Mouse (Mus musculus) heart, adult 10 weeks (tissue): ENCODE results near the gene Matk. TPM values are rescaled to one million over a fixed set of nuclear protein-coding genes. Genes with fewer than 3 reads are reported as not detected.

Experiments
- polyA plus RNA-seq: library from polyadenylated mRNA; stranded (reverse); fragments of 350-450 nt; fragmentation: Illumina TruSeq; extraction: RNeasy Lipid Tissue Mini Kit (QIAGEN cat#74804); gene quantifications from one replicate; pipeline ENCODE4 v1.2.3, GENCODE M21; 2014; ENCODE audit warnings: low read depth, low replicate concordance

Gene Matk
- polyA plus RNA-seq = 0.47 TPM

GRCm38 (mm10) chr10:81252424-81253419 lies at the start of gene Matk:
Matk (plus strand) TSS chr10:81252935.

DNA sequence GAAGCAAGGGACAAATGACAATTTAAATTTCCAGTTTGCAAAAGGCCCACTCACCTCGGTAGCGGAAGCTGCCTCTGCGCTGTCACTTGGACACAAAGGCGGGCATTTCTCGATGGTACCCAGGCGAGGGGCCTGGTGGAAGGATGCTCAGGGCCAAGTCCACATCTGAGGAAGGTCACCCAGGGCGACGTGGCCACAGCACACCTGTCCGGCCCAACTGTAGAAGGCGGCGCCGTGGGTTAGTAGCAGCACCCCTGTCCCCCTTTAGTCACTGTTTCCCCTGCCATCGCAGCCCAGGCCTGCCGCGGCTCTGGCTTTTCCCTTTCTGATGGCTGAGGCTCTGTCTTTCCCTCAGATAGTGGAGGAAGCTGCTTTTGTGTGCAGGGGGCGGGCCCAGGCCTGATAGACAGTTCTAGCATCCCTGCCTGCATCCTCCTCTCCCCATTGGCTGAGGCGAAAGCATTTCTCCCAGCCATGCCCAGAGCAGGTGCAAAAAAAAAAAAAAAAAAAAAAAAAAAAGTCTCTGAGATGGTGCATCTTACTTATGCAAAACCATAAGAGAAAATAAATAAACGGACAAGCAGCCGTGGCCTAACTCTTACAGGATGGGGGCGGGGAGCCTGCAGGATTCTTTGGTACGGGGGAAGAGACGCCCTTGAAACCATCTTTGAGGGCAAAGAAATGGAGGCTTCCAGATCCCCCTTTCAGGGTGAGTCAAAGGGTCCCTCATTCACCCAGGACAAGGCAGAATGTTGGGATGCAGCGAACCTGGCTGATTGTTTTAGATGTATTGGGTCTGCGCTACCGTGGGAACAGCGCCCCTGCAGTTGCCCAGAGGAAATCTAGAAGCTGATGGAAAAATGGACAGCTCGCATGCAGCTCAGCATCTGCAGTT lies 22.1 kb upstream of the Matk start, which contains the start of gene Atcay:
Gene Atcay (minus strand): TSS at position 396 of the 895 bp plus-strand sequence.

GRCm38 (mm10) chr10:81232580-81233225 lies 20.0 kb upstream of the Matk start, which contains the start of gene Zfr2:
Zfr2 (plus strand) TSS chr10:81233155.

DNA sequence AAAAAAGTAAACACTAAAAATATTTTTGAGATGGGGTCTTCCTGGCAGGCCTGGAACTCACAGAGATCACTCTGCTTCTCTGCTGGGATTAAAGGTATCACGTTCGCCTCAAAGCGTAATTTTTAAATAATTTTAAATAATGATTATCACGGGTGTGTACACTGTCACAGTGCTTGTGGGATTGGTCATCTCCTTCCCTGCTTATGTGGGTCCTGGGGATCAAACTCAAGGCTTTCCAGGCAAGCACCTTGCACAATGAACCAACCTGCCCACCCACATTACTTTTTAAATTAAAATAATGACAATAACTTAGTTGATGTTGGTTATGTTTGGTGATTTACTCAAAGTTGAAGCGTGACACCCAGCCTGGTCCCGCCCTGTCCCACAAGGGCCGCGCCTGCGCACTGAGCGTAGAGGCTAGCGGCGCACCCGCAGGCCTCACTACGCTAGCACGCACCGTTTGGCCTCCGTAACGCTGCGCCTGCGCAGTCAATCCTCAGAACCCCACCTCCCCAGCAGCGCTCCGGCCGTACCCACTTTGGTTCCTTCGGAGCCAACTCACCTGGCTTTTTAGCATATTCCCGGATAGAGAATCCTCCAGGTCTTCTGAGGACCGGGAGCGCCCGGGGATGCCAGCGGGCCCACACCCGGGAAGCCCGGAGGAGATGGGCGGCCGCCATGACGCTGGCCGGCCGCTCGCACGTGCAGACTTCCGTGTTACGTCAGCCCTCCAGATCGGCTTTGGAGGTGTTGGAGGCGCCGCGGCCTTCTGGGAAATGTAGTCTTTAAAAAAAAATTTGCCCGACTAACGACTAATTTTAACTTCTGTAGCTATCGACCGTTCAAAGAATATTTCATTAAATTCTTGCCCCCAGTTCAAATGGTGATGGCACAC lies 13.7 kb downstream of the Matk start, which contains the start of the genes Mrpl54 and Apba3:
Gene Mrpl54 (minus strand): TSS at position 724 of the 895 bp plus-strand sequence.
Gene Apba3 (plus strand): TSS at position 750 of the 895 bp plus-strand sequence.

DNA sequence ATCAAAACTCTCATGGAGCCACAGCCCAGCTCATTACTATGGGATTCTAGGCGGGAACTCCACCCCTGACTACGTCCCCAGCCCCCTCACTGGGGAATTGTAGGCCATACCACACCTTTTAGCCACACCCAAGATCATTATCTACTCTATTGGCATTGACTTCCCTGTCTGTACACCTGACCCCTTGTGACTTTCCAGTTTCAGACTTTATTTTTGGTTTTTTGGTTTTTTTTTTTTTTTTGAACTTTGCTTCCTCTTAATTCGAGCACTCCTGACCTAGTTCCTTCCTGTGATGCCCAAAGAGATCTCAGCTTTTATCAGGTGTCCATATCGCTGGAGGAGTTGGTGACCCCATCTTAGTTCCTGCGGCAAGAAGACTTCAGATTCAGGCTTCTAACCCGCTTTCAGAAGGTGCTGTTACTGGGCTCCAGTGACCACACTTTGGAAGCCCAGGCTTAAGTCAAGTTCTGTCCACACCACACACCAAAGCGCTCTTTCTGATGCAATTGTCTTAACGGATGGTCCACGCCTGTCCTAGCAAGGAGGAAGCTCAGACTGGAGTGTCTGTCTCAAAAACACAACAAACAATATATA lies 38.9 kb downstream of the Matk start, which contains the start of gene Tjp3:
Gene Tjp3 (minus strand): TSS at position 71 of the 594 bp plus-strand sequence.

DNA sequence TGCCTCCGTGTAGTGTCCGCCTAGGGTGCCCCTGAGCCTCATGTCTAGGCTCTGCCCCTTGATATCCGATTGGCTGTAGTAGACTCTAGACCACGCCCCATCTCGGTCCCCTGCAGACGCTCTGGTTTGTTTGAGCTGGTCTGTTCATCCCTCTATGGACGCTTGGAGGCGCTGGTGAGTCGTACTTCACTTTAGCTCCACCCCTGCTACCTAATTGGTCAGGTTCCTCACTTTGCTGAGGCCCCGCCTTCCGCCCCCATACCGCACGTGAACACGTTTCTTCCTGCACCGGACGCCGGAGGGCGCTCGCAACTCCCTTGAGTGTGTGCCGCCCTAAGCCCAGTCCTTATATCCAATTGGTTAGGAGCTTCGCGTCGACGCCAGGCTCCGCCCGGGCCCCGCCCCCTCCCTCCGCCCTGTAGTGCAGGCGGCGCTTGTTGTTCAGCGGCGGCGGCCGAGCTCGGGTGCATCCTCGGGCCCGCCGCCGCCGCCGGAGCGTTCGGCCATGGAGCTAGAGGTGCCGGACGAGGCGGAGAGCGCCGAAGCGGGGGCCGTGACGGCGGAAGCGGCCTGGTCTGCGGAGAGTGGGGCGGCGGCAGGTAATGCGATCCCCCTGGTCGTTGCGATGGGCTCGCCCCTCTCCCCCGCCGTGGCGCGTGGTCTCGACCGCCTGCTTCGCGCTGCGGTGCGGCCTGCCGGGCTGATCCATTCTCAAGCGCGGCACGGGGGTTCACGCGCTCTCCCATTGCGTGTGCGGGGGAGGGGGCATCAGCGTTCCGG lies 40.0 kb downstream of the Matk start, which contains the start of gene Pip5k1c:
Gene Pip5k1c (plus strand): TSS at position 410 of the 780 bp plus-strand sequence.

Other genes starting within 250 kb of the Matk start
- gene Gng7, start 238.0 kb upstream of the Matk start, polyA plus RNA-seq = 0.99 TPM
- not detected for gene Diras1, start 227.3 kb upstream of the Matk start, polyA plus RNA-seq
- gene Slc39a3, start 215.5 kb upstream of the Matk start, polyA plus RNA-seq = 13.6 TPM
- gene Sgta, start 192.8 kb upstream of the Matk start, polyA plus RNA-seq = 90.2 TPM
- gene Thop1, start 182.9 kb upstream of the Matk start, polyA plus RNA-seq = 12.6 TPM
- gene Creb3l3, start 154.1 kb upstream of the Matk start, polyA plus RNA-seq = 0.26 TPM
- 88.4 TPM for gene Map2k2, start 147.0 kb upstream of the Matk start, polyA plus RNA-seq
- 17.1 TPM for gene Zbtb7a, start 117.7 kb upstream of the Matk start, polyA plus RNA-seq
- 17.0 TPM for gene Pias4, start 85.0 kb upstream of the Matk start, polyA plus RNA-seq
- 1,037 TPM for gene Eef2, start 76.3 kb upstream of the Matk start, polyA plus RNA-seq
- 33.0 TPM for gene Dapk3, start 69.9 kb upstream of the Matk start, polyA plus RNA-seq
- gene 4930442H23Rik, start 69.1 kb upstream of the Matk start, polyA plus RNA-seq = not detected
- gene Nmrk2, start 50.9 kb upstream of the Matk start, polyA plus RNA-seq = 4.1 TPM
- gene Atcay, start 22.1 kb upstream of the Matk start, polyA plus RNA-seq = not detected
- gene Zfr2, start 19.8 kb upstream of the Matk start, polyA plus RNA-seq = 3.0 TPM
- gene Mrpl54, start 14.0 kb downstream of the Matk start, polyA plus RNA-seq = 123 TPM
- 90.2 TPM for gene Apba3, start 14.0 kb downstream of the Matk start, polyA plus RNA-seq
- not detected for gene Tjp3, start 38.6 kb downstream of the Matk start, polyA plus RNA-seq
- gene Pip5k1c, start 40.0 kb downstream of the Matk start, polyA plus RNA-seq = 26.5 TPM
- gene Cactin, start 68.2 kb downstream of the Matk start, polyA plus RNA-seq = 15.5 TPM
- gene Tbxa2r, start 75.8 kb downstream of the Matk start, polyA plus RNA-seq = 2.3 TPM
- 3.9 TPM for gene Gipc3, start 90.3 kb downstream of the Matk start, polyA plus RNA-seq
- 47.1 TPM for gene Hmg20b, start 97.5 kb downstream of the Matk start, polyA plus RNA-seq
- 6.7 TPM for gene Mfsd12, start 104.6 kb downstream of the Matk start, polyA plus RNA-seq
- gene 4930404N11Rik, start 112.9 kb downstream of the Matk start, polyA plus RNA-seq = not detected
- 21.5 TPM for gene Fzr1, start 125.6 kb downstream of the Matk start, polyA plus RNA-seq
- gene Dohh, start 131.5 kb downstream of the Matk start, polyA plus RNA-seq = 54.8 TPM
- 2.0 TPM for gene Gm48551, start 131.5 kb downstream of the Matk start, polyA plus RNA-seq
- not detected for gene Gm48552, start 136.1 kb downstream of the Matk start, polyA plus RNA-seq
- 6.5 TPM for gene Smim24, start 140.1 kb downstream of the Matk start, polyA plus RNA-seq
- gene Nfic, start 202.7 kb downstream of the Matk start, polyA plus RNA-seq = 69.1 TPM
- gene Celf5, start 229.8 kb downstream of the Matk start, polyA plus RNA-seq = 0.50 TPM
- 59.9 TPM for gene Ncln, start 243.5 kb downstream of the Matk start, polyA plus RNA-seq
- 0.65 TPM for gene S1pr4, start 247.2 kb downstream of the Matk start, polyA plus RNA-seq